Mouse (Mus musculus) embryonic facial prominence, embryonic 15.5 days (tissue): ENCODE measurements at regions not wholly inside any gene's neighbourhood (a gene's known extent, or its start where the extent isn't known, plus 50 kb on each side); places are given as distances from the start of the nearest gene placed in this dataset.

Experiments used
- ATAC-seq: fragments of 200-750 bp; cut with Nextera tagmentation; 2 replicates; pipeline ENCODE4 v1.8.0; 2017; ENCODE audit warnings: low read depth, moderate TSS enrichment; ENCODE audit not compliant: insufficient number of reproducible peaks, low FRiP score, low TSS enrichment
- H3K27ac ChIP-seq: fragments of 300-500 bp; sonication (generic); replicated peaks from 2 replicates; pipeline ENCODE4 v1.5.1; 2015; ENCODE audit warnings: mild to moderate bottlenecking, inconsistent platforms
- H3K27me3 ChIP-seq: fragments of 300-500 bp; sonication (generic); 2 replicates; pipeline ENCODE4 v1.6.1; 2015; ENCODE audit warnings: inconsistent platforms
- H3K36me3 ChIP-seq: fragments of 300-500 bp; sonication (generic); 2 replicates; pipeline ENCODE4 v1.6.1; 2015; ENCODE audit warnings: mild to moderate bottlenecking, inconsistent platforms
- H3K4me1 ChIP-seq: fragments of 300-500 bp; sonication (generic); 2 replicates; pipeline ENCODE4 v1.6.1; 2015; ENCODE audit warnings: inconsistent platforms
- H3K4me2 ChIP-seq: fragments of 300-500 bp; sonication (generic); replicated peaks from 2 replicates; pipeline ENCODE4 v1.6.1; 2015; ENCODE audit warnings: mild to moderate bottlenecking, inconsistent platforms
- H3K4me3 ChIP-seq: fragments of 300-500 bp; sonication (generic); replicated peaks from 2 replicates; pipeline ENCODE4 v1.5.1; 2015; ENCODE audit warnings: mild to moderate bottlenecking, inconsistent platforms
- H3K9ac ChIP-seq: fragments of 300-500 bp; sonication (generic); 2 replicates; pipeline ENCODE4 v1.6.1; 2015; ENCODE audit warnings: inconsistent platforms
- H3K9me3 ChIP-seq: fragments of 300-500 bp; sonication (generic); replicated peaks from 2 replicates; pipeline ENCODE4 v1.6.1; 2016; ENCODE audit warnings: inconsistent platforms
- WGBS: fragments of 180-500 bp; shearing (Covaris S2); methylation state at CpG from one replicate; pipeline ENCODE4 v1.1.7; 2015; 5-methylcytosine and 5-hydroxymethylcytosine counted together

- Histone ChIP-seq H3K4me2 (peak overlapping the region; percentile 65), H3K9me3 (no peaks in the 10 kb centered on the region), H3K27ac (peak overlapping the region; percentile 99), H3K4me3 (peak overlapping the region; percentile 61), H3K4me1 (peaks cover 29% of the 10 kb centered on the region), H3K36me3 (no peaks in the 10 kb centered on the region), H3K9ac (peak overlapping the region; percentile 62; the same call in 1 of the 2 replicates), H3K27me3 (no peaks in the 10 kb centered on the region)
- ATAC-seq, result peak; percentile 62
- WGBS, result 3% methylated on average over 12 of the region's 12 CpGs
Observed at GRCm38 (mm10) chr16:25059504-25059992, 227.1 kb upstream of the Tprg start.

GRCm38 (mm10) chr16:25060266-25060665, 226.4 kb upstream of the Tprg start:
- H3K4me3 ChIP-seq, result no peak overlapping the region
- ATAC-seq, result no peak
- H3K9ac ChIP-seq, result no peak overlapping the region
- no peaks in the 10 kb centered on the region for H3K36me3 ChIP-seq
- H3K27ac ChIP-seq, result peak overlapping the region; percentile 99
- WGBS, result 68% methylated on average over 8 of the region's 8 CpGs
- no peaks in the 10 kb centered on the region for H3K9me3 ChIP-seq
- H3K4me2 ChIP-seq, result 0 out of 2 replicates have a peak overlapping the region, but pooled peaks have one; percentile 65
- peaks cover 29% of the 10 kb centered on the region for H3K4me1 ChIP-seq
- peaks cover 3% of the 10 kb centered on the region; the same call in 1 of the 2 replicates for H3K27me3 ChIP-seq

GRCm38 (mm10) chr16:25061631-25062030, 225.0 kb upstream of the Tprg start:
- Histone ChIP-seq H3K4me3 (no peak overlapping the region), H3K36me3 (no peaks in the 10 kb centered on the region), H3K9ac (no peak overlapping the region), H3K4me2 (no peak overlapping the region), H3K9me3 (no peaks in the 10 kb centered on the region), H3K27me3 (peaks cover 3% of the 10 kb centered on the region; the same call in 1 of the 2 replicates), H3K27ac (no peak overlapping the region), H3K4me1 (peaks cover 29% of the 10 kb centered on the region)
- no peak for ATAC-seq
- WGBS, result 69% methylated on average over 4 of the region's 4 CpGs

GRCm38 (mm10) chr16:25063981-25064380, 222.6 kb upstream of the Tprg start:
- Histone ChIP-seq H3K4me2 (no peak overlapping the region), H3K4me1 (peaks cover 17% of the 10 kb centered on the region), H3K36me3 (no peaks in the 10 kb centered on the region), H3K27me3 (peaks cover 3% of the 10 kb centered on the region; the same call in 1 of the 2 replicates), H3K4me3 (no peak overlapping the region), H3K9ac (no peak overlapping the region), H3K27ac (no peak overlapping the region), H3K9me3 (no peaks in the 10 kb centered on the region)
- no peak for ATAC-seq

GRCm38 (mm10) chr16:25064538-25064937, 222.1 kb upstream of the Tprg start:
- Histone ChIP-seq H3K4me2 (no peak overlapping the region), H3K27ac (no peak overlapping the region), H3K4me3 (no peak overlapping the region), H3K9ac (no peak overlapping the region), H3K27me3 (peaks cover 3% of the 10 kb centered on the region; the same call in 1 of the 2 replicates), H3K9me3 (no peaks in the 10 kb centered on the region), H3K4me1 (peaks cover 14% of the 10 kb centered on the region), H3K36me3 (no peaks in the 10 kb centered on the region)
- 12% methylated on average over 4 of the region's 4 CpGs for WGBS
- no peak for ATAC-seq

- H3K27me3 ChIP-seq, result peaks cover 3% of the 10 kb centered on the region; the same call in 1 of the 2 replicates
- no peaks in the 10 kb centered on the region for H3K9me3 ChIP-seq
- no peak overlapping the region for H3K9ac ChIP-seq
- H3K4me3 ChIP-seq, result no peak overlapping the region
- H3K27ac ChIP-seq, result no peak overlapping the region
- no peaks in the 10 kb centered on the region for H3K36me3 ChIP-seq
- WGBS, result 62% methylated on average over 7 of the region's 7 CpGs
- H3K4me2 ChIP-seq, result no peak overlapping the region
- no peak for ATAC-seq
- no peaks in the 10 kb centered on the region; the same call in 1 of the 2 replicates for H3K4me1 ChIP-seq
Observed at GRCm38 (mm10) chr16:25066822-25067221, 219.8 kb upstream of the Tprg start.

- ATAC-seq, result no peak
- Histone ChIP-seq H3K36me3 (no peaks in the 10 kb centered on the region), H3K4me2 (no peak overlapping the region), H3K9ac (no peak overlapping the region), H3K27ac (no peak overlapping the region), H3K27me3 (peaks cover 3% of the 10 kb centered on the region; the same call in 1 of the 2 replicates), H3K4me1 (no peaks in the 10 kb centered on the region), H3K4me3 (no peak overlapping the region), H3K9me3 (no peaks in the 10 kb centered on the region)
- 48% methylated on average over 8 of the region's 8 CpGs for WGBS
Observed at GRCm38 (mm10) chr16:25067276-25068249, 219.1 kb upstream of the Tprg start.

- 87% methylated on average over 6 of the region's 6 CpGs for WGBS
- H3K36me3 ChIP-seq, result no peaks in the 10 kb centered on the region
Observed at GRCm38 (mm10) chr16:25080811-25081210, 205.8 kb upstream of the Tprg start.

GRCm38 (mm10) chr16:25083729-25084128, 202.9 kb upstream of the Tprg start:
- Histone ChIP-seq H3K27me3 (no peaks in the 10 kb centered on the region), H3K4me2 (no peak overlapping the region), H3K4me1 (no peaks in the 10 kb centered on the region), H3K4me3 (no peak overlapping the region), H3K9me3 (no peaks in the 10 kb centered on the region), H3K9ac (no peak overlapping the region), H3K27ac (no peak overlapping the region), H3K36me3 (no peaks in the 10 kb centered on the region)
- no peak for ATAC-seq
- 70% methylated on average over 1 of the region's 1 CpGs for WGBS

More at GRCm38 (mm10) chr16:25080811-25081210, 205.8 kb upstream of the Tprg start:
- no peaks in the 10 kb centered on the region for H3K4me1 ChIP-seq
- H3K4me2 ChIP-seq, result no peak overlapping the region
- no peak overlapping the region for H3K27ac ChIP-seq
- H3K27me3 ChIP-seq, result no peaks in the 10 kb centered on the region
- no peak overlapping the region for H3K4me3 ChIP-seq
- H3K9me3 ChIP-seq, result no peaks in the 10 kb centered on the region
- no peak for ATAC-seq
- H3K9ac ChIP-seq, result no peak overlapping the region

GRCm38 (mm10) chr16:25087741-25088648, 198.6 kb upstream of the Tprg start:
- 49% methylated on average over 10 of the region's 10 CpGs for WGBS

GRCm38 (mm10) chr16:25088649-25089019, 198.0 kb upstream of the Tprg start:
- H3K27me3 ChIP-seq, result no peaks in the 10 kb centered on the region
- no peaks in the 10 kb centered on the region for H3K9me3 ChIP-seq
- no peaks in the 10 kb centered on the region for H3K4me1 ChIP-seq
- H3K27ac ChIP-seq, result no peak overlapping the region
- no peak overlapping the region for H3K4me2 ChIP-seq
- no peaks in the 10 kb centered on the region for H3K36me3 ChIP-seq
- no peak overlapping the region for H3K4me3 ChIP-seq
- ATAC-seq, result no peak
- WGBS, result 89% methylated on average over 2 of the region's 2 CpGs
- no peak overlapping the region for H3K9ac ChIP-seq

More at GRCm38 (mm10) chr16:25087741-25088648, 198.6 kb upstream of the Tprg start:
- H3K4me1 ChIP-seq, result no peaks in the 10 kb centered on the region
- H3K9me3 ChIP-seq, result no peaks in the 10 kb centered on the region
- no peaks in the 10 kb centered on the region for H3K27me3 ChIP-seq
- H3K4me3 ChIP-seq, result no peak overlapping the region
- ATAC-seq, result no peak
- no peak overlapping the region for H3K4me2 ChIP-seq
- H3K27ac ChIP-seq, result no peak overlapping the region
- no peak overlapping the region for H3K9ac ChIP-seq
- no peaks in the 10 kb centered on the region for H3K36me3 ChIP-seq
